Mouse (Mus musculus): ENCODE data around the gene Als2cr12.
A peak's percentile ranks its signal among the peaks of the same experiment; 100 is the strongest.
"Not testable (repeated sequence)": the region's sequence is repeated elsewhere in the genome, so short reads cannot be mapped to it uniquely, and the experiment has no call there.

Gene Als2cr12

GRCm38 (mm10) chr1:58614424-58614823 is 81.4 kb downstream of the Als2cr12 start:
- DNase-seq (ENCODE audit: low spot score) = peak; percentile 48

- peak; percentile 44 for DNase-seq (ENCODE audit: low spot score)
These were observed 82.0 kb downstream of the Als2cr12 start for GRCm38 (mm10) chr1:58613786-58614185.

DNA sequence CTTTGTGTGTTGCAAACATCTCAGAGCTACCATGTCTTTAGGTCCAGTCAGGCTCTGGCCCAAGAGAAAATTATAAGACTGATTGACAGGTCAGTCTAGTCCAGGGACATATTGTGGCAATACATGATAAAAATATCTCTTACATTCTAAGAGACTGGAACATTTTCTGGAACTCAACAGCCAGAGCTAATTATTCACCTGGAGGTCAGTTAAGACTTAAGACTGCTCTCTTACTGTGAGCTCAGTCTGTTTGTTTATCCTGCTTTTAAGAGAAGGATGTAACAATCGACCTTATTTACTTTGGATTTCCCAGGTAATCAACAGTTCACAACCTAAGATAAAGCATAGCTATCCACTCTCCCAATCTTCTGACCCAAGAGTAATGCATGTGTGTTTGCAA is 85.2 kb downstream of the Als2cr12 start:
- no peak for DNase-seq (ENCODE audit: low spot score)

DNA sequence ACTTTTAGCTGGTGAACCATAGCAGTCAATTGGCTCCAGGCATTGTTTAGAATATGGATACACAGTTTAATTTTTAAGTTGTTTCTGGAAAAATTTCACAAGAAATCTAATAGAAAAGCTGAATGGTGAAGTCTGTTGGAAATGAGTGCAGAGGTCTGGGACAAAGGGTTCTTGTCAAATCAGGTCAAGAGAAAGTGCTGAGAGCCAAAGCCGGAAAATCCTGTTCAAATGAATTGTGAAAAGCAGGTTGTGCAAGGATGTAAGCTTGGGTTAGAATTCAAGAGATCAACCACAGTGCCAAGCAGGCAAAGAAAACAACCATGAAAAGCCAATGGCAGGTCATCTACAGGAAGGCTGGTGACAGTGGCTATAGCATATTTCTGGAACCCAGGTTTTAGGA is 85.6 kb downstream of the Als2cr12 start:
- DNase-seq (ENCODE audit: low spot score) = no peak

DNA sequence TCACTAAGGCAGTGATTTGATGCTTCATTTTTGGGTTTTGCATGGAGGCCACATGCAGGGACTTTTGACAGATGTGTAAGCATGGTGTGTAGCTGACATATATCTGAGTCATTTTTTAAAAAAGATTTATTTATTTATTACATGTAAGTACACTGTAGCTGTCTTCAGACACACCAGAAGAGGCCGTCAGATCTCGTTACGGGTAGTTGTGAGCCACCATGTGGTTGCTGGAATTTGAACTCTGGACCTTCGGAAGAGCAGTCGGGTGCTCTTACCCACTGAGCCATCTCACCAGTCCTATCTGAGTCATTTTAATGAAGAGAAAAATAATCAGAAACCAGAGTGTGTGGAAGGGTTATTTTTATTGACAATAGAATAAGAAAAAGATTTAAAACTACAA is 86.2 kb downstream of the Als2cr12 start:
- not testable (repeated sequence) for DNase-seq (ENCODE audit: low spot score)

DNA sequence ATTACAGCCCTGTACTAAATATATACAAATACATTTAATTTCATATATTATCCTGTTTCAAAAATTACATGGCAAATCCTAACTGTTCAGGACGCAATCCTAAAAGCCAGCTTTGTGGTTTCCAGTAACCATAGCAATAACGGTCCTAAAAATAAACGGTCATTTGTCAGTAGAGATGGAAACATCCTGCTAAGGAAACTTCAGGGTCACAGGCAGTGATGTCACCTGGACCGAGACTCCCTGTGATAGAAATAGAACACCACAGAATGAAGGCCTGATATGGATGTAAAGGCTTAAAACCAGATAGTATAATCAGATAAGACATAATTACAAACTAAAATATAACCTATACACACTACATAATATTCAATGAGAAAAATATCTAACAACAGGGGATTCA is 92.1 kb downstream of the Als2cr12 start:
- no peak for DNase-seq (ENCODE audit: low spot score)

DNA sequence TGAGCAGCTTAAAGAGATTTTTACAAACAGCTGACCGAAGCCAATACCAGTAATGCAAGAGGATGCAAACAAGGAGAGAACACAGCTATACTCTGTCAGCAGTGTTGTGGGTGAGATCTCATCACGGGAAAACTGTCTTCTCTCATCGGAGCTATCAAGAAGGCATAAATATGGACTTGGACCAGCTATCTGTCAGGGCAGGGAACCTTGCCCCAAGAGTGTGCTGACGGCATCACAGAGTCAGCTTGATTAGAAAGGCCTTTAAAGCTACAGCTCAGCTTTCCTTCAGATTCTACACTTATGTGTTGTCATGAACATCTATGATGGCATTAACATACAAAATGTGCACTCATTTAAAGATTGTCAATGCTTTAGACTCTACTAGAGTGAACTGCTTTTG is 93.1 kb downstream of the Als2cr12 start:
- no peak for DNase-seq (ENCODE audit: low spot score)
